Mouse (Mus musculus) liver, embryonic 14.5 days (tissue): ENCODE data around the gene Isx.

Source experiments
- CTCF ChIP-seq: IDR thresholded peaks from 2 replicates; pipeline ENCODE4 v1.5.1; 2016; ENCODE audit warnings: antibody characterized with exemption, low read depth, control low read depth
- EP300 ChIP-seq: IDR thresholded peaks from 2 replicates; pipeline ENCODE4 v1.6.1; 2016; ENCODE audit warnings: antibody characterized with exemption, low read depth

DNA sequence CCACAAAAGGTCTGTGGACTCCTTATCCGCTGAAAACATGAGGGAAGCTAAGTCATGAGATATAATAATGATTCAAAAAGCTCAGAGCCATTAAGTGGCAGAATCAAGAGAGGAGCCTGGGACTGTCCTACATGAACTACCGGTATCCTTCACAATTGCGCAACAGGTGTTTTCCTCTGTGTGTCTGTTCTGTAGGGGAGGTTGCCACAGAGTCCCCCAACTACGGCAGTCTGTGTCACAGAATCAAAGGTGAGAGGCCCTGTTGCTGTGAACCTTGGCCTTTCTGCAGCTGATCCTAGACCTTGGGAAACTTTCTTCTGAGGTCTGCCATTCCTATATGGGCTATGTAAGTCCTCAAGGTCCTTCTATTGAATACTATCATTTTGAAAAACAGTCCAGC is 13.7 kb upstream of the Isx start:
- TF ChIP-seq CTCF (no peak), EP300 (no peak)
